Mouse (Mus musculus): ENCODE data around the gene Gnai3. TPM values are rescaled to one million over a fixed set of nuclear protein-coding genes. Genes with fewer than 3 reads are reported as not detected.

The Gnai3 gene
- polyA plus RNA-seq, 1 experiment = 20.1 TPM

GRCm38 (mm10) chr3:108188716-108189490 is 43.0 kb upstream of the Gnai3 start:
- Histone ChIP-seq H3K79me2 (ENCODE audit: control insufficient read depth, insufficient read depth) (no peaks in the 10 kb centered on the region), H3K27me3 (ENCODE audit: control insufficient read depth, insufficient read depth, insufficient read length) (no peaks in the 10 kb centered on the region), H3K4me2 (ENCODE audit: low read depth) (no peak overlapping the region), H3K36me3 (ENCODE audit: control insufficient read depth, insufficient read depth) (no peaks in the 10 kb centered on the region), H3ac (ENCODE audit: control insufficient read depth, insufficient read length) (no peak overlapping the region), H3K4me3 (no peak overlapping the region)
- TF ChIP-seq TCF3 (IDR thresholded peaks at IDR 0.05; ENCODE audit: insufficient read length, low read depth) (no peak), USF1 (IDR thresholded peaks at IDR 0.05; ENCODE audit: low read depth) (no peak), CEBPB (IDR thresholded peaks at IDR 0.05; ENCODE audit: insufficient read depth, poor library complexity, severe bottlenecking) (no peak), MYOD1 (IDR thresholded peaks at IDR 0.05; ENCODE audit: control insufficient read depth in 1 of 3, insufficient read length in 2 of 3, low read depth in 2 of 3) (no peak), MYOG (IDR thresholded peaks at IDR 0.05; ENCODE audit: control insufficient read depth in 1 of 3, insufficient read depth in 1 of 3, insufficient read length in 2 of 3, low read depth in 2 of 3) (no peak), REST (IDR thresholded peaks at IDR 0.05; ENCODE audit: insufficient read depth, insufficient read length) (no peak), MAX (IDR thresholded peaks at IDR 0.05; ENCODE audit: low read depth) (no peak), POLR2AphosphoS2 (IDR thresholded peaks at IDR 0.05; ENCODE audit: insufficient read length, low read depth) (no peak), POLR2A (IDR thresholded peaks at IDR 0.05; ENCODE audit: insufficient read length, low read depth) (no peak), TCF12 (IDR thresholded peaks at IDR 0.05; ENCODE audit: insufficient read depth, poor library complexity, severe bottlenecking) (no peak), E2F4 (IDR thresholded peaks at IDR 0.05; ENCODE audit: insufficient read depth) (no peak), SRF (IDR thresholded peaks at IDR 0.05; ENCODE audit: control insufficient read depth, insufficient read length, low read depth) (no peak)

GRCm38 (mm10) chr3:108187111-108187795 is 41.3 kb upstream of the Gnai3 start:
- H3K4me2 ChIP-seq (ENCODE audit: low read depth) = peak overlapping the region; percentile 49
- H3ac ChIP-seq (ENCODE audit: control insufficient read depth, insufficient read length) = no peak overlapping the region
- no peaks in the 10 kb centered on the region for H3K27me3 ChIP-seq (ENCODE audit: control insufficient read depth, insufficient read depth, insufficient read length)
- peak overlapping the region; percentile 17 for H3K4me3 ChIP-seq
- no peak for TF ChIP-seq USF1 (IDR thresholded peaks at IDR 0.05; ENCODE audit: low read depth)
- no peak for TF ChIP-seq REST (IDR thresholded peaks at IDR 0.05; ENCODE audit: insufficient read depth, insufficient read length)
- no peak for TF ChIP-seq POLR2AphosphoS2 (IDR thresholded peaks at IDR 0.05; ENCODE audit: insufficient read length, low read depth)
- no peak for TF ChIP-seq E2F4 (IDR thresholded peaks at IDR 0.05; ENCODE audit: insufficient read depth)
- no peak for TF ChIP-seq MAX (IDR thresholded peaks at IDR 0.05; ENCODE audit: low read depth)
- TF ChIP-seq MYOD1 (IDR thresholded peaks at IDR 0.05; ENCODE audit: control insufficient read depth in 1 of 3, insufficient read length in 2 of 3, low read depth in 2 of 3) = peak in 2 of 3 experiments; percentile 69 to 76
- no peak for TF ChIP-seq TCF12 (IDR thresholded peaks at IDR 0.05; ENCODE audit: insufficient read depth, poor library complexity, severe bottlenecking)
- TF ChIP-seq POLR2A (IDR thresholded peaks at IDR 0.05; ENCODE audit: insufficient read length, low read depth) = no peak
- TF ChIP-seq SRF (IDR thresholded peaks at IDR 0.05; ENCODE audit: control insufficient read depth, insufficient read length, low read depth) = no peak
- TF ChIP-seq MYOG (IDR thresholded peaks at IDR 0.05; ENCODE audit: control insufficient read depth in 1 of 3, insufficient read depth in 1 of 3, insufficient read length in 2 of 3, low read depth in 2 of 3) = peak in 2 of 3 experiments; percentile 78 to 90
- TF ChIP-seq CEBPB (IDR thresholded peaks at IDR 0.05; ENCODE audit: insufficient read depth, poor library complexity, severe bottlenecking) = no peak
- TF ChIP-seq TCF3 (IDR thresholded peaks at IDR 0.05; ENCODE audit: insufficient read length, low read depth) = peak; percentile 25
- H3K79me2 ChIP-seq (ENCODE audit: control insufficient read depth, insufficient read depth) = no peaks in the 10 kb centered on the region
- no peaks in the 10 kb centered on the region for H3K36me3 ChIP-seq (ENCODE audit: control insufficient read depth, insufficient read depth)

GRCm38 (mm10) chr3:108186098-108187047 is 40.4 kb upstream of the Gnai3 start, which contains the start of gene Amigo1:
Amigo1 (plus strand) TSS chr3:108186335.
- no peak for TF ChIP-seq TCF3 (IDR thresholded peaks at IDR 0.05; ENCODE audit: insufficient read length, low read depth)
- TF ChIP-seq POLR2A (IDR thresholded peaks at IDR 0.05; ENCODE audit: insufficient read length, low read depth) = peak; percentile 42
- peak in 1 of 3 experiments; percentile 25 for TF ChIP-seq MYOG (IDR thresholded peaks at IDR 0.05; ENCODE audit: control insufficient read depth in 1 of 3, insufficient read depth in 1 of 3, insufficient read length in 2 of 3, low read depth in 2 of 3)
- Histone ChIP-seq H3K36me3 (ENCODE audit: control insufficient read depth, insufficient read depth) (no peaks in the 10 kb centered on the region), H3K4me3 (peak within 1 kb of the TSS; percentile 17), H3K27me3 (ENCODE audit: control insufficient read depth, insufficient read depth, insufficient read length) (no peaks in the 10 kb centered on the region), H3ac (ENCODE audit: control insufficient read depth, insufficient read length) (peak within 1 kb of the TSS; percentile 44), H3K79me2 (ENCODE audit: control insufficient read depth, insufficient read depth) (no peaks in the 10 kb centered on the region), H3K4me2 (ENCODE audit: low read depth) (peak within 1 kb of the TSS; percentile 78)

- Histone ChIP-seq H3K27me3 (ENCODE audit: control insufficient read depth, insufficient read depth, insufficient read length) (peaks cover under 1% of the 10 kb centered on the region), H3K36me3 (ENCODE audit: control insufficient read depth, insufficient read depth) (no peaks in the 10 kb centered on the region), H3K4me3 (peak overlapping the region; percentile 17), H3ac (ENCODE audit: control insufficient read depth, insufficient read length) (peak overlapping the region; percentile 44), H3K79me2 (ENCODE audit: control insufficient read depth, insufficient read depth) (no peaks in the 10 kb centered on the region), H3K4me2 (ENCODE audit: low read depth) (peak overlapping the region; percentile 78)
- TF ChIP-seq POLR2AphosphoS2 (IDR thresholded peaks at IDR 0.05; ENCODE audit: insufficient read length, low read depth) = no peak
- TF ChIP-seq MYOD1 (IDR thresholded peaks at IDR 0.05; ENCODE audit: control insufficient read depth in 1 of 3, insufficient read length in 2 of 3, low read depth in 2 of 3) = no peak
- no peak for TF ChIP-seq TCF12 (IDR thresholded peaks at IDR 0.05; ENCODE audit: insufficient read depth, poor library complexity, severe bottlenecking)
- TF ChIP-seq POLR2A (IDR thresholded peaks at IDR 0.05; ENCODE audit: insufficient read length, low read depth) = no peak
- TF ChIP-seq TCF3 (IDR thresholded peaks at IDR 0.05; ENCODE audit: insufficient read length, low read depth) = no peak
- no peak for TF ChIP-seq E2F4 (IDR thresholded peaks at IDR 0.05; ENCODE audit: insufficient read depth)
- TF ChIP-seq MAX (IDR thresholded peaks at IDR 0.05; ENCODE audit: low read depth) = no peak
- no peak for TF ChIP-seq MYOG (IDR thresholded peaks at IDR 0.05; ENCODE audit: control insufficient read depth in 1 of 3, insufficient read depth in 1 of 3, insufficient read length in 2 of 3, low read depth in 2 of 3)
- no peak for TF ChIP-seq USF1 (IDR thresholded peaks at IDR 0.05; ENCODE audit: low read depth)
- no peak for TF ChIP-seq CEBPB (IDR thresholded peaks at IDR 0.05; ENCODE audit: insufficient read depth, poor library complexity, severe bottlenecking)
- no peak for TF ChIP-seq REST (IDR thresholded peaks at IDR 0.05; ENCODE audit: insufficient read depth, insufficient read length)
- TF ChIP-seq SRF (IDR thresholded peaks at IDR 0.05; ENCODE audit: control insufficient read depth, insufficient read length, low read depth) = no peak
Measured at GRCm38 (mm10) chr3:108185460-108186097, 39.6 kb upstream of the Gnai3 start.
